Mouse (Mus musculus) C2C12 (cell line): ENCODE results near the gene Hist2h3c1. TPM values are rescaled to one million over a fixed set of nuclear protein-coding genes. Genes with fewer than 3 reads are reported as not detected.
A peak's percentile ranks its signal among the peaks of the same experiment; 100 is the strongest.
"Not testable (repeated sequence)": the region's sequence is repeated elsewhere in the genome, so short reads cannot be mapped to it uniquely, and the experiment has no call there.

Experiments used
- H3K27me3 ChIP-seq: one replicate; pipeline ENCODE4 v1.6.1; 2011; ENCODE audit not compliant: control insufficient read depth, insufficient read depth, insufficient read length
- H3K36me3 ChIP-seq: one replicate; pipeline ENCODE4 v1.6.1; 2011; ENCODE audit not compliant: control insufficient read depth, insufficient read depth
- H3K4me3 ChIP-seq: one replicate; pipeline ENCODE4 v1.5.1; 2011; ENCODE audit warnings: mild to moderate bottlenecking, control low read depth; ENCODE audit not compliant: poor library complexity, insufficient read depth, severe bottlenecking
- H3K79me2 ChIP-seq: one replicate; pipeline ENCODE4 v1.6.1; 2011; ENCODE audit not compliant: control insufficient read depth, insufficient read depth
- H3K79me3 ChIP-seq: one replicate; pipeline ENCODE4 v1.6.1; 2011; ENCODE audit warnings: low read depth, control low read depth
- H3ac ChIP-seq: one replicate; pipeline ENCODE3; 2011; ENCODE audit warnings: low read depth; ENCODE audit not compliant: control insufficient read depth, insufficient read length
- CEBPB ChIP-seq: IDR thresholded peaks from one replicate; pipeline ENCODE4 v1.6.1; 2011; ENCODE audit warnings: low read depth, mild to moderate bottlenecking, control low read depth, moderate library complexity
- CTCF ChIP-seq: IDR thresholded peaks from one replicate; pipeline ENCODE4 v1.5.1; 2011; ENCODE audit not compliant: control insufficient read depth, insufficient read depth, insufficient read length
- FOSL1 ChIP-seq: IDR thresholded peaks from one replicate; pipeline ENCODE4 v1.8.0; 2011; ENCODE audit warnings: mild to moderate bottlenecking, low read length; ENCODE audit not compliant: poor library complexity, insufficient read depth, severe bottlenecking
- MAX ChIP-seq: IDR thresholded peaks from one replicate; pipeline ENCODE4 v1.6.1; 2011; ENCODE audit warnings: mild to moderate bottlenecking, control low read depth
- MYOD1 ChIP-seq: IDR thresholded peaks from one replicate; pipeline ENCODE4 v1.6.1; 2011; ENCODE audit warnings: low read depth; ENCODE audit not compliant: control insufficient read depth, insufficient read length
- MYOG ChIP-seq: IDR thresholded peaks from one replicate; pipeline ENCODE4 v1.6.1; 2011; ENCODE audit not compliant: control insufficient read depth, insufficient read length; ENCODE audit errors: extremely low read depth
- USF1 ChIP-seq: IDR thresholded peaks from one replicate; pipeline ENCODE4 v1.6.1; 2011; ENCODE audit warnings: low read depth, mild to moderate bottlenecking, control low read depth, moderate library complexity
- polyA plus RNA-seq: library from polyadenylated mRNA; unstranded; fragments of >200 nt; fragmentation: generic; extraction: Trizol; gene quantifications from one replicate; pipeline ENCODE4 v1.2.1, GENCODE M21; 2012; ENCODE audit warnings: missing spikeins

Hist2h3c1 gene
- polyA plus RNA-seq, 1 experiment: 0.32 TPM

- Histone ChIP-seq H3K4me3 (peak within 1 kb of the TSS; percentile 18), H3ac (peak within 1 kb of the TSS; percentile 91)
- H3K36me3 ChIP-seq, H3K79me2 ChIP-seq, H3K27me3 ChIP-seq, H3K79me3 ChIP-seq: not testable (repeated sequence)
- peak; percentile 71 for TF ChIP-seq CEBPB
Measured at GRCm38 (mm10) chr3:96245003-96245886, 1.2 kb upstream of the Hist2h3c1 start, which contains the start of gene Hist2h2aa1. Hist2h2aa1 (plus strand) TSS chr3:96245497.

- not testable (repeated sequence) for H3K36me3 ChIP-seq, H3K79me2 ChIP-seq, H3ac ChIP-seq, H3K4me3 ChIP-seq, H3K27me3 ChIP-seq, H3K79me3 ChIP-seq
Measured at GRCm38 (mm10) chr3:96246018-96246417, 467 bp upstream of the Hist2h3c1 start.

GRCm38 (mm10) chr3:96247356-96248140 is 1.1 kb downstream of the Hist2h3c1 start:
- no peaks in the 10 kb centered on the region for H3K36me3 ChIP-seq
- H3K79me2 ChIP-seq: no peaks in the 10 kb centered on the region
- H3K4me3 ChIP-seq: peak overlapping the region; percentile 25
- H3K27me3 ChIP-seq: no peaks in the 10 kb centered on the region
- peak overlapping the region; percentile 67 for H3ac ChIP-seq
- peaks cover 2% of the 10 kb centered on the region for H3K79me3 ChIP-seq
- no peak for TF ChIP-seq CTCF
- no peak for TF ChIP-seq FOSL1
- no peak for TF ChIP-seq MYOG

- H3ac ChIP-seq: peak overlapping the region; percentile 35
Measured at GRCm38 (mm10) chr3:96248141-96249033, 1.9 kb downstream of the Hist2h3c1 start.

GRCm38 (mm10) chr3:96249034-96249345 is 2.5 kb downstream of the Hist2h3c1 start:
- H3K4me3 ChIP-seq: peak overlapping the region; percentile 3
- H3K36me3 ChIP-seq: no peaks in the 10 kb centered on the region
- no peak overlapping the region for H3ac ChIP-seq
- H3K27me3 ChIP-seq: no peaks in the 10 kb centered on the region
- H3K79me2 ChIP-seq: no peaks in the 10 kb centered on the region
- TF ChIP-seq USF1: no peak
- TF ChIP-seq FOSL1: no peak
- TF ChIP-seq CTCF: no peak
- no peak for TF ChIP-seq MAX
- TF ChIP-seq MYOD1: no peak
- no peak for TF ChIP-seq CEBPB
- TF ChIP-seq MYOG: no peak
- peaks cover 2% of the 10 kb centered on the region for H3K79me3 ChIP-seq

More at GRCm38 (mm10) chr3:96248141-96249033, 1.9 kb downstream of the Hist2h3c1 start:
- Histone ChIP-seq H3K36me3 (no peaks in the 10 kb centered on the region), H3K79me2 (no peaks in the 10 kb centered on the region), H3K79me3 (peaks cover 2% of the 10 kb centered on the region), H3K27me3 (no peaks in the 10 kb centered on the region), H3K4me3 (peak overlapping the region; percentile 25)
- TF ChIP-seq MYOG (no peak), CEBPB (no peak), MYOD1 (no peak), CTCF (no peak), USF1 (no peak), FOSL1 (no peak), MAX (no peak)

- TF ChIP-seq FOSL1 (no peak), MYOD1 (no peak)
- H3ac ChIP-seq: no peak overlapping the region
- H3K79me3 ChIP-seq: peaks cover 2% of the 10 kb centered on the region
- no peaks in the 10 kb centered on the region for H3K36me3 ChIP-seq
- no peak overlapping the region for H3K4me3 ChIP-seq
- H3K27me3 ChIP-seq: no peaks in the 10 kb centered on the region
- no peaks in the 10 kb centered on the region for H3K79me2 ChIP-seq
Measured at GRCm38 (mm10) chr3:96250890-96251289, 4.4 kb downstream of the Hist2h3c1 start.
